24 mouse cellular contexts compared by ENCODE assay signal in genomic region chr14:76084188-76084587, GRCm38 (mm10). TPM values are rescaled to one million over a fixed set of nuclear protein-coding genes. Genes with fewer than 3 reads are reported as not detected.
DNase-seq lines count a peak whose midpoint lies in the region; ATAC-seq lines count a peak whose summit lies in the region.
"Had no signal": no experiment of that assay in that cellular context is flagged by ENCODE, and none has a peak within 500 bp of the region (broad histone marks: within the 10 kb centered on the region; RNA-seq: fewer than 3 reads in every experiment).

No protein-coding gene starts in this region.

- peak; percentile 64 for DNase-seq in heart, adult 11 months
- peak; percentile 55 for DNase-seq in urinary bladder, postnatal 14 days (ENCODE audit: low spot score)
- DNase-seq in urinary bladder, postnatal 4 days (ENCODE audit: low spot score in 2 of 2) = no peak
- peak; percentile 8 for DNase-seq in induced T-regulatory cell, adult 2 months (ENCODE audit: low read depth)
- no peak for DNase-seq in thymus, postnatal 14 days
- DNase-seq: adrenal gland, postnatal 10 days; cerebellum, postnatal 14 days; forebrain, postnatal 0 days; gastrocnemius, postnatal 36 days; heart, postnatal 36 days; kidney, postnatal 10 days; left cerebral cortex, postnatal 4 days; liver, postnatal 0 days; lung, postnatal 10 days; right cerebral cortex, postnatal 25 days had no signal

- no peak overlapping the region for H3K4me3 ChIP-seq in heart, embryonic 11.5 days (ENCODE audit: low read depth, low read length)
- no peak overlapping the region for H3K4me3 ChIP-seq in forebrain, embryonic 12.5 days (replicated peaks)
- H3K4me3 ChIP-seq: heart, embryonic 10.5 days; hindbrain, embryonic 15.5 days had no signal

- no peak overlapping the region for H3K4me2 ChIP-seq in heart, embryonic 11.5 days
- no peak overlapping the region for H3K4me2 ChIP-seq in forebrain, embryonic 12.5 days
- H3K4me2 ChIP-seq: hindbrain, embryonic 15.5 days had no signal

- no peak overlapping the region for H3K9ac ChIP-seq in heart, embryonic 11.5 days (ENCODE audit: low read depth, low read length)
- no peak overlapping the region for H3K9ac ChIP-seq in forebrain, embryonic 12.5 days
- H3K9ac ChIP-seq: forebrain, postnatal 0 days; hindbrain, embryonic 15.5 days; liver, postnatal 0 days had no signal

- H3K36me3 ChIP-seq in heart, embryonic 11.5 days (ENCODE audit: control insufficient read depth, insufficient read depth, low read length) = peaks cover 3% of the 10 kb centered on the region; the same call in 1 of the 2 replicates
- H3K36me3 ChIP-seq in forebrain, embryonic 12.5 days (replicated peaks) = peaks cover 3% of the 10 kb centered on the region

- 76% methylated on average over 3 of the region's 3 CpGs for WGBS in heart, embryonic 11.5 days (ENCODE audit: insufficient replicate concordance)
- 92% methylated on average over 3 of the region's 3 CpGs for WGBS in forebrain, embryonic 12.5 days

- H3K4me1 ChIP-seq in heart, embryonic 11.5 days (ENCODE audit: control insufficient read depth, insufficient read depth, low read length) = no peaks in the 10 kb centered on the region
- no peaks in the 10 kb centered on the region for H3K4me1 ChIP-seq in forebrain, embryonic 12.5 days
- H3K4me1 ChIP-seq: heart, embryonic 10.5 days; hindbrain, embryonic 15.5 days had no signal

- no peak for ATAC-seq in heart, embryonic 11.5 days (replicated peaks; ENCODE audit: insufficient number of reproducible peaks, low FRiP score, low TSS enrichment)
- no peak for ATAC-seq in forebrain, embryonic 12.5 days (ENCODE audit: low FRiP score)
- no peak for ATAC-seq in monocyte, adult 5-6 weeks (replicated peaks; ENCODE audit: insufficient number of reproducible peaks, low FRiP score, low TSS enrichment, poor library complexity, severe bottlenecking)
- ATAC-seq: activated CD4-positive, CD25-positive, alpha-beta regulatory T cell, adult 4 months; CD4-positive, CD25-positive, alpha-beta regulatory T cell, adult 4 months; forebrain, postnatal 0 days; intestine, postnatal 0 days; liver, postnatal 0 days; midbrain, embryonic 16.5 days had no signal

- no peak overlapping the region for H3K27ac ChIP-seq in heart, embryonic 11.5 days (ENCODE audit: low read depth, low read length)
- H3K27ac ChIP-seq in forebrain, embryonic 12.5 days = no peak overlapping the region
- H3K27ac ChIP-seq: heart, embryonic 10.5 days; hindbrain, embryonic 15.5 days had no signal

- H3K9me3 ChIP-seq in heart, embryonic 11.5 days (replicated peaks; ENCODE audit: control insufficient read depth, low read length) = no peaks in the 10 kb centered on the region
- H3K9me3 ChIP-seq in forebrain, embryonic 12.5 days = no peaks in the 10 kb centered on the region
- H3K9me3 ChIP-seq: heart, embryonic 10.5 days; hindbrain, embryonic 15.5 days had no signal

- no peaks in the 10 kb centered on the region for H3K27me3 ChIP-seq in heart, embryonic 11.5 days (ENCODE audit: control insufficient read depth, insufficient read depth, low read length)
- H3K27me3 ChIP-seq in forebrain, embryonic 12.5 days = no peaks in the 10 kb centered on the region
- H3K27me3 ChIP-seq: hindbrain, embryonic 15.5 days had no signal

RNA-seq across cellular contexts. Expression of gene Gpalpp1, which starts 26.4 kb away (rescaled TPM):
- polyA plus RNA-seq in heart, embryonic 11.5 days (2014; fragmentation: Nextera tagmentation; extraction: Ambion mirVana) = 10.4 and 14.1 TPM in 2 replicates
- polyA plus RNA-seq in forebrain, embryonic 12.5 days (2016; fragmentation: Nextera tagmentation; extraction: Ambion mirVana) = 19.0 and 20.3 TPM in 2 replicates
- 19.2 to 34.3 TPM (median 30.5 TPM) in 3 replicates for total RNA-seq in monocyte, adult 5-6 weeks (2017)

RNA-seq across cellular contexts. Expression of gene Nufip1, which starts 26.5 kb away (rescaled TPM):
- 11.2 and 11.4 TPM in 2 replicates for polyA plus RNA-seq in heart, embryonic 11.5 days (2014; fragmentation: Nextera tagmentation; extraction: Ambion mirVana)
- 18.5 and 19.0 TPM in 2 replicates for polyA plus RNA-seq in forebrain, embryonic 12.5 days (2016; fragmentation: Nextera tagmentation; extraction: Ambion mirVana)
- total RNA-seq in monocyte, adult 5-6 weeks (2017) = 14.3 to 23.1 TPM (median 16.5 TPM) in 3 replicates

Comparison
In these comparisons a context has a peak if more than half of its experiments do, and no peak if none do; other contexts are left out.
1. DNase-seq: peak in heart, adult 11 months (single experiment), urinary bladder, postnatal 14 days (single experiment) and induced T-regulatory cell, adult 2 months (single experiment); none in urinary bladder, postnatal 4 days (0 of 2) and thymus, postnatal 14 days (single experiment).